Mouse (Mus musculus): ENCODE results near the gene Rbck1. TPM values are rescaled to one million over a fixed set of nuclear protein-coding genes. Genes with fewer than 3 reads are reported as not detected.

Rbck1 gene
- polyA plus RNA-seq, 1 experiment from 2014 or later, result 98.9 TPM

GRCm38 (mm10) chr2:152288046-152288445 lies 44.4 kb downstream of the Rbck1 start:
- Histone ChIP-seq H3K4me2 (no peak overlapping the region), H3K4me3 (no peak overlapping the region), H3K4me1 (replicated peaks) (peaks cover under 1% of the 10 kb centered on the region), H3K36me3 (peaks cover 40% of the 10 kb centered on the region), H3K9me3 (no peaks in the 10 kb centered on the region), H3K27ac (no peak overlapping the region), H3K27me3 (no peaks in the 10 kb centered on the region), H3K9ac (no peak overlapping the region)
- no peak for ATAC-seq (ENCODE audit: low FRiP score)
- WGBS, result 86% methylated on average over 8 of the region's 8 CpGs

- H3K4me1 ChIP-seq (replicated peaks), result no peaks in the 10 kb centered on the region
- H3K4me3 ChIP-seq, result no peak overlapping the region
- WGBS, result 97% methylated on average over 5 of the region's 5 CpGs
- no peak for ATAC-seq (ENCODE audit: low FRiP score)
- H3K27ac ChIP-seq, result no peak overlapping the region
- H3K36me3 ChIP-seq, result peaks cover 44% of the 10 kb centered on the region
- H3K9ac ChIP-seq, result no peak overlapping the region
- H3K9me3 ChIP-seq, result no peaks in the 10 kb centered on the region
- H3K27me3 ChIP-seq, result no peaks in the 10 kb centered on the region
- no peak overlapping the region for H3K4me2 ChIP-seq
These were observed 44.9 kb downstream of the Rbck1 start for GRCm38 (mm10) chr2:152287560-152287959.

DNA sequence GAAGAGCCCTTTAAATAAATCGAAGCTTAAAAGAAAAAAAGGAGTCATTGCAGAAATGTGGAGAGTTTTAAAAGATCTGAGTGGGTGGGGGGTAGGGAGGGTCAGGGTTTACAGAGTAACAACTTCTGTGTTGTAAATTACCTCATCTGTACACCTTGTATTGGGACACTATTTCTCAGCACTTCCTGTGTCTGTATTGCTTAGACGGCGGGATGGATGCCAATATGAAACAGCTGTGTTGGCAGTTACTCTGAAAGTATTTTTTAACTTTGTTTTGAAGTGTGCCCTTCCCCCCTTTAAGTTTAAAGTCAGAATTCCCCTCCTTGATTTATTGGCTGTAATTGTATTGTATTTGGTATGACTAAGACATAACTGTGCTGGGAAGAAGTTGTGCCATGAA lies 51.0 kb downstream of the Rbck1 start:
- H3K4me2 ChIP-seq, result no peak overlapping the region
- no peak for ATAC-seq (ENCODE audit: low FRiP score)
- 94% methylated on average over 3 of the region's 3 CpGs for WGBS
- H3K27ac ChIP-seq, result no peak overlapping the region
- no peaks in the 10 kb centered on the region for H3K4me1 ChIP-seq (replicated peaks)
- no peaks in the 10 kb centered on the region for H3K9me3 ChIP-seq
- H3K27me3 ChIP-seq, result no peaks in the 10 kb centered on the region
- H3K36me3 ChIP-seq, result peaks cover 71% of the 10 kb centered on the region
- H3K4me3 ChIP-seq, result no peak overlapping the region
- no peak overlapping the region for H3K9ac ChIP-seq

DNA sequence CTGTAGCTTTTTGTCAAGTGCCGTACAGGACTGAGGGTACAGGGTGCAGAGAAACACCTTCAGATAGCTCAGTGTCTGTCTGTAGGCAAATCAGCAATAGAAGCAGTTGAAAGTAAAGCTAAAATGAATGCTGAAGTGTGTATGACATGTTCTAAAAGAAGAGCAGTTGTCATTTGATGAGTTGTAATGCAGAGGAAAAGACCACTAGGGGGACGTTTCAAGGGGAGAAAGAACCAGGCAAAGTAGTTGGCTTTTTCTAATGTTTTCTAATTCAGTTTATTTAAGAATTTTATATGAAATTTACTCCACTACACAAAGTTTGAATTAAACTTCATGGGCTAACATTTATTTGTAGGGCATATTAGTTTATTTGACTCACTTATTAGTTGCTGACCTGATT lies 58.8 kb downstream of the Rbck1 start:
- Histone ChIP-seq H3K9ac (no peak overlapping the region), H3K27me3 (no peaks in the 10 kb centered on the region), H3K9me3 (no peaks in the 10 kb centered on the region), H3K36me3 (peaks cover 75% of the 10 kb centered on the region), H3K4me3 (no peak overlapping the region), H3K27ac (no peak overlapping the region), H3K4me1 (replicated peaks) (no peaks in the 10 kb centered on the region), H3K4me2 (no peak overlapping the region)
- WGBS, result 83% methylated on average over 2 of the region's 2 CpGs
- ATAC-seq (ENCODE audit: low FRiP score), result no peak

Other genes starting within 250 kb of the Rbck1 start
- gene Srxn1, start 227.1 kb downstream of the Rbck1 start, polyA plus RNA-seq (2015; fragmentation: Nextera tagmentation; extraction: Ambion mirVana), result 16.1 and 16.8 TPM in 2 replicates
- 2.8 and 3.2 TPM in 2 replicates for gene Tcf15, start 189.1 kb downstream of the Rbck1 start, polyA plus RNA-seq (2015; fragmentation: Nextera tagmentation; extraction: Ambion mirVana)
- 122 and 127 TPM in 2 replicates for gene Csnk2a1, start 105.8 kb downstream of the Rbck1 start, polyA plus RNA-seq (2015; fragmentation: Nextera tagmentation; extraction: Ambion mirVana)
- 32.2 and 34.3 TPM in 2 replicates for gene Tbc1d20, start 38.8 kb downstream of the Rbck1 start, polyA plus RNA-seq (2015; fragmentation: Nextera tagmentation; extraction: Ambion mirVana)
- 0.97 and 1.5 TPM in 2 replicates for gene Trib3, start 11.4 kb upstream of the Rbck1 start, polyA plus RNA-seq (2015; fragmentation: Nextera tagmentation; extraction: Ambion mirVana)
- gene Nrsn2, start 44.0 kb upstream of the Rbck1 start, polyA plus RNA-seq (2015; fragmentation: Nextera tagmentation; extraction: Ambion mirVana), result 28.1 and 34.2 TPM in 2 replicates
- gene Sox12, start 65.4 kb upstream of the Rbck1 start, polyA plus RNA-seq (2015; fragmentation: Nextera tagmentation; extraction: Ambion mirVana), result 16.4 and 16.9 TPM in 2 replicates
- gene Zcchc3, start 82.4 kb upstream of the Rbck1 start, polyA plus RNA-seq (2015; fragmentation: Nextera tagmentation; extraction: Ambion mirVana), result 20.1 and 21.5 TPM in 2 replicates
- 1.9 and 3.9 TPM in 2 replicates for gene 6820408C15Rik, start 82.9 kb upstream of the Rbck1 start, polyA plus RNA-seq (2015; fragmentation: Nextera tagmentation; extraction: Ambion mirVana)
- gene Defb23, start 132.0 kb upstream of the Rbck1 start, polyA plus RNA-seq (2015; fragmentation: Nextera tagmentation; extraction: Ambion mirVana), result not detected in 2 replicates
- gene Defb20, start 144.4 kb upstream of the Rbck1 start, polyA plus RNA-seq (2015; fragmentation: Nextera tagmentation; extraction: Ambion mirVana), result not detected in 2 replicates
- not detected in 2 replicates for gene Defb22, start 157.5 kb upstream of the Rbck1 start, polyA plus RNA-seq (2015; fragmentation: Nextera tagmentation; extraction: Ambion mirVana)
- gene Defb26, start 179.0 kb upstream of the Rbck1 start, polyA plus RNA-seq (2015; fragmentation: Nextera tagmentation; extraction: Ambion mirVana), result not detected in 2 replicates
- not detected in 2 replicates for gene Defb28, start 185.6 kb upstream of the Rbck1 start, polyA plus RNA-seq (2015; fragmentation: Nextera tagmentation; extraction: Ambion mirVana)
- gene Defb29, start 207.4 kb upstream of the Rbck1 start, polyA plus RNA-seq (2015; fragmentation: Nextera tagmentation; extraction: Ambion mirVana), result not detected in 2 replicates
- not detected in 2 replicates for gene Gm17416, start 236.7 kb upstream of the Rbck1 start, polyA plus RNA-seq (2015; fragmentation: Nextera tagmentation; extraction: Ambion mirVana)
- gene Defb21, start 240.1 kb upstream of the Rbck1 start, polyA plus RNA-seq (2015; fragmentation: Nextera tagmentation; extraction: Ambion mirVana), result not detected in 2 replicates
- gene Defb19, start 247.7 kb upstream of the Rbck1 start, polyA plus RNA-seq (2015; fragmentation: Nextera tagmentation; extraction: Ambion mirVana), result not detected in 2 replicates